Mouse (Mus musculus): ENCODE measurements around the gene Rgl2. TPM values are rescaled to one million over a fixed set of nuclear protein-coding genes. Genes with fewer than 3 reads are reported as not detected.
"Not testable (repeated sequence)": the region's sequence is repeated elsewhere in the genome, so short reads cannot be mapped to it uniquely, and the experiment has no call there.

The Rgl2 gene
- total and polyA plus RNA-seq, 2 experiments: 9.8 to 27.7 TPM

- peak; percentile 50 for DNase-seq (ENCODE audit: extremely low read depth, low read depth, low spot score)
- Histone ChIP-seq H3K4me3 (ENCODE audit: insufficient read depth, low read depth, low read length) (no peak overlapping the region), H3K79me2 (ENCODE audit: control insufficient read depth, insufficient read depth, low read length) (no peaks in the 10 kb centered on the region; the same call in 1 of the 2 replicates), H3K36me3 (ENCODE audit: control insufficient read depth, insufficient read depth, low read length) (peaks cover 15% of the 10 kb centered on the region), H3K4me1 (ENCODE audit: control insufficient read depth, insufficient read depth, low read length) (peaks cover 5% of the 10 kb centered on the region), H3K9ac (ENCODE audit: low read depth, low read length) (no peak overlapping the region), H3K27me3 (ENCODE audit: control insufficient read depth, insufficient read depth, low read length) (no peaks in the 10 kb centered on the region), H3K27ac (replicated peaks; ENCODE audit: insufficient read depth, low read depth, low read length) (no peak overlapping the region)
- WGBS: 58% methylated on average over 22 of the region's 22 CpGs
- TF ChIP-seq CTCF (IDR thresholded peaks at IDR 0.05; ENCODE audit: low read depth, low read length) (no peak), POLR2A (IDR thresholded peaks at IDR 0.05; ENCODE audit: extremely low read depth, insufficient read depth, low read length) (no peak)
Observed at GRCm38 (mm10) chr17:33948090-33948904, 19.0 kb downstream of the Rgl2 start.

GRCm38 (mm10) chr17:33948905-33949537, 19.7 kb downstream of the Rgl2 start:
- Histone ChIP-seq H3K36me3 (ENCODE audit: control insufficient read depth, insufficient read depth, low read length) (peaks cover 18% of the 10 kb centered on the region), H3K4me3 (ENCODE audit: insufficient read depth, low read depth, low read length) (no peak overlapping the region), H3K4me1 (ENCODE audit: control insufficient read depth, insufficient read depth, low read length) (peaks cover 9% of the 10 kb centered on the region), H3K9ac (ENCODE audit: low read depth, low read length) (no peak overlapping the region), H3K27me3 (ENCODE audit: control insufficient read depth, insufficient read depth, low read length) (no peaks in the 10 kb centered on the region), H3K79me2 (ENCODE audit: control insufficient read depth, insufficient read depth, low read length) (no peaks in the 10 kb centered on the region; the same call in 1 of the 2 replicates), H3K27ac (replicated peaks; ENCODE audit: insufficient read depth, low read depth, low read length) (no peak overlapping the region)
- DNase-seq (ENCODE audit: extremely low read depth, low read depth, low spot score): no peak
- WGBS: 73% methylated on average over 19 of the region's 19 CpGs
- no peak for TF ChIP-seq POLR2A (IDR thresholded peaks at IDR 0.05; ENCODE audit: extremely low read depth, insufficient read depth, low read length)
- TF ChIP-seq CTCF (IDR thresholded peaks at IDR 0.05; ENCODE audit: low read depth, low read length): no peak

GRCm38 (mm10) chr17:33950131-33950625, 20.8 kb downstream of the Rgl2 start:
- Histone ChIP-seq H3K9ac (ENCODE audit: low read depth, low read length) (no peak overlapping the region), H3K36me3 (ENCODE audit: control insufficient read depth, insufficient read depth, low read length) (peaks cover 16% of the 10 kb centered on the region), H3K4me1 (ENCODE audit: control insufficient read depth, insufficient read depth, low read length) (peaks cover 9% of the 10 kb centered on the region), H3K4me3 (ENCODE audit: insufficient read depth, low read depth, low read length) (no peak overlapping the region), H3K79me2 (ENCODE audit: control insufficient read depth, insufficient read depth, low read length) (peaks cover 3% of the 10 kb centered on the region; the same call in 1 of the 2 replicates), H3K27ac (replicated peaks; ENCODE audit: insufficient read depth, low read depth, low read length) (no peak overlapping the region), H3K27me3 (ENCODE audit: control insufficient read depth, insufficient read depth, low read length) (no peaks in the 10 kb centered on the region)
- TF ChIP-seq CTCF (IDR thresholded peaks at IDR 0.05; ENCODE audit: low read depth, low read length) (no peak), POLR2A (IDR thresholded peaks at IDR 0.05; ENCODE audit: extremely low read depth, insufficient read depth, low read length) (no peak)
- 84% methylated on average over 10 of the region's 10 CpGs for WGBS
- no peak for DNase-seq (ENCODE audit: extremely low read depth, low read depth, low spot score)

GRCm38 (mm10) chr17:33951021-33951946, 21.9 kb downstream of the Rgl2 start, which contains the start of gene B3galt4:
TSS of gene B3galt4 (minus strand) at chr17:33951488.
- DNase-seq (ENCODE audit: extremely low read depth, low read depth, low spot score): no peak
- Histone ChIP-seq H3K4me1 (ENCODE audit: control insufficient read depth, insufficient read depth, low read length) (peaks cover 9% of the 10 kb centered on the region), H3K27ac (replicated peaks; ENCODE audit: insufficient read depth, low read depth, low read length) (0 out of 2 replicates have a peak within 1 kb of the TSS, but pooled peaks have one; percentile 18), H3K79me2 (ENCODE audit: control insufficient read depth, insufficient read depth, low read length) (peaks cover 5% of the 10 kb centered on the region; the same call in 1 of the 2 replicates), H3K4me3 (ENCODE audit: insufficient read depth, low read depth, low read length) (peak within 1 kb of the TSS; percentile 68), H3K27me3 (ENCODE audit: control insufficient read depth, insufficient read depth, low read length) (no peaks in the 10 kb centered on the region), H3K9ac (ENCODE audit: low read depth, low read length) (peak within 1 kb of the TSS; percentile 64), H3K36me3 (ENCODE audit: control insufficient read depth, insufficient read depth, low read length) (peaks cover 16% of the 10 kb centered on the region)
- TF ChIP-seq POLR2A (IDR thresholded peaks at IDR 0.05; ENCODE audit: extremely low read depth, insufficient read depth, low read length) (no peak), CTCF (IDR thresholded peaks at IDR 0.05; ENCODE audit: low read depth, low read length) (no peak)
- WGBS: 50% methylated on average over 45 of the region's 45 CpGs

- 83% methylated on average over 13 of the region's 13 CpGs for WGBS
- Histone ChIP-seq H3K4me1 (ENCODE audit: control insufficient read depth, insufficient read depth, low read length) (peaks cover 12% of the 10 kb centered on the region), H3K36me3 (ENCODE audit: control insufficient read depth, insufficient read depth, low read length) (peaks cover 16% of the 10 kb centered on the region)
- DNase-seq (ENCODE audit: extremely low read depth, low read depth, low spot score); H3K79me2 ChIP-seq (ENCODE audit: control insufficient read depth, insufficient read depth, low read length); H3K9ac ChIP-seq (ENCODE audit: low read depth, low read length); H3K27me3 ChIP-seq (ENCODE audit: control insufficient read depth, insufficient read depth, low read length); H3K4me3 ChIP-seq (ENCODE audit: insufficient read depth, low read depth, low read length); H3K27ac ChIP-seq (replicated peaks; ENCODE audit: insufficient read depth, low read depth, low read length): not testable (repeated sequence)
Observed at GRCm38 (mm10) chr17:33952015-33952414, 22.7 kb downstream of the Rgl2 start.
